Mouse (Mus musculus): Measurements from ENCODE around the gene Gm28035.

Gm28035 gene

GRCm38 (mm10) chr2:30237881-30238280, 2.5 kb upstream of the Gm28035 start:
- DNase-seq (ENCODE audit: low read depth, low spot score): no peak

- no peak for DNase-seq (ENCODE audit: low read depth, low spot score)
Observed at GRCm38 (mm10) chr2:30238906-30239465, 1.4 kb upstream of the Gm28035 start.

- DNase-seq (ENCODE audit: low read depth, low spot score): no peak
Observed at GRCm38 (mm10) chr2:30239777-30240176, 590 bp upstream of the Gm28035 start.

GRCm38 (mm10) chr2:30242509-30242908, 2.1 kb downstream of the Gm28035 start:
- no peak for DNase-seq (ENCODE audit: low read depth, low spot score)

GRCm38 (mm10) chr2:30243391-30243790, 3.0 kb downstream of the Gm28035 start:
- no peak for DNase-seq (ENCODE audit: low read depth, low spot score)

GRCm38 (mm10) chr2:30244595-30245178, 4.3 kb downstream of the Gm28035 start:
- DNase-seq (ENCODE audit: low read depth, low spot score): no peak

GRCm38 (mm10) chr2:30247036-30247435, 6.7 kb downstream of the Gm28035 start:
- no peak for DNase-seq (ENCODE audit: low read depth, low spot score)

GRCm38 (mm10) chr2:30247681-30248080, 7.3 kb downstream of the Gm28035 start:
- DNase-seq (ENCODE audit: low read depth, low spot score): no peak

GRCm38 (mm10) chr2:30249182-30249581, 8.8 kb downstream of the Gm28035 start:
- DNase-seq (ENCODE audit: low read depth, low spot score): no peak

GRCm38 (mm10) chr2:30250166-30251128, 10.1 kb downstream of the Gm28035 start:
- DNase-seq (ENCODE audit: low read depth, low spot score): no peak

- DNase-seq (ENCODE audit: low read depth, low spot score): no peak
Observed at GRCm38 (mm10) chr2:30251417-30252104, 11.2 kb downstream of the Gm28035 start.

- no peak for DNase-seq (ENCODE audit: low read depth, low spot score)
Observed at GRCm38 (mm10) chr2:30252521-30252920, 12.2 kb downstream of the Gm28035 start.

- no peak for DNase-seq (ENCODE audit: low read depth, low spot score)
Observed at GRCm38 (mm10) chr2:30253809-30254208, 13.4 kb downstream of the Gm28035 start.

- no peak for DNase-seq (ENCODE audit: low read depth, low spot score)
Observed at GRCm38 (mm10) chr2:30255631-30256395, 15.4 kb downstream of the Gm28035 start.

- DNase-seq (ENCODE audit: low read depth, low spot score): no peak
Observed at GRCm38 (mm10) chr2:30256616-30257350, 16.4 kb downstream of the Gm28035 start.

GRCm38 (mm10) chr2:30257699-30258460, 17.5 kb downstream of the Gm28035 start:
- DNase-seq (ENCODE audit: low read depth, low spot score): no peak

GRCm38 (mm10) chr2:30258600-30258999, 18.2 kb downstream of the Gm28035 start:
- no peak for DNase-seq (ENCODE audit: low read depth, low spot score)

GRCm38 (mm10) chr2:30259131-30260064, 19.0 kb downstream of the Gm28035 start:
- DNase-seq (ENCODE audit: low read depth, low spot score): no peak
